Mouse (Mus musculus) lung, adult 2 months (tissue): ENCODE measurements around the gene Vgll2. TPM values are rescaled to one million over a fixed set of nuclear protein-coding genes. Genes with fewer than 3 reads are reported as not detected.

Experiments
- DNase-seq: peaks from one replicate; pipeline ENCODE4 v3.0.0; 2022
- H3K4me1 ChIP-seq: fragments of 200-500 bp; 2 replicates; pipeline ENCODE4 v1.6.1; 2011; ENCODE audit warnings: low read length; ENCODE audit not compliant: control insufficient read depth, insufficient read depth
- H3K4me3 ChIP-seq: fragments of 200-500 bp; replicated peaks from 2 replicates; pipeline ENCODE3; 2011; ENCODE audit warnings: low read depth, mild to moderate bottlenecking, control low read depth, low read length; ENCODE audit errors: extremely low read depth
- CTCF ChIP-seq: fragments of 200-500 bp; IDR thresholded peaks from 2 replicates; pipeline ENCODE4 v1.5.1; 2011; ENCODE audit warnings: mild to moderate bottlenecking, low read length, control low read depth; ENCODE audit not compliant: insufficient read depth
- POLR2A ChIP-seq: fragments of 200-500 bp; IDR thresholded peaks from 2 replicates; pipeline ENCODE4 v1.6.1; 2011; ENCODE audit warnings: low read depth, mild to moderate bottlenecking, control low read depth, low read length, borderline replicate concordance; ENCODE audit errors: extremely low read depth
- polyA plus RNA-seq: library from polyadenylated mRNA; depleted of rRNA; stranded (reverse); fragments of >200 nt; gene quantifications from 2 replicates; pipeline ENCODE4 v1.2.3, GENCODE M21; 2012; rRNA removed

Gene Vgll2
- polyA plus RNA-seq, 1 experiment: 0.24 TPM

GRCm38 (mm10) chr10:52072482-52072881 is 50.2 kb downstream of the Vgll2 start:
- TF ChIP-seq CTCF: peak; percentile 30; the same call in 1 of the 2 replicates
- no peak for TF ChIP-seq POLR2A
- DNase-seq: peak; percentile 14
- H3K4me1 ChIP-seq: no peaks in the 10 kb centered on the region
- H3K4me3 ChIP-seq: no peak overlapping the region

Other genes starting within 250 kb of the Vgll2 start
- 0.11 and 0.38 TPM in 2 replicates for gene Ros1, start 172.7 kb downstream of the Vgll2 start, polyA plus RNA-seq
- 7.7 and 8.2 TPM in 2 replicates for gene Dcbld1, start 211.1 kb downstream of the Vgll2 start, polyA plus RNA-seq